Mouse (Mus musculus) neural tube, embryonic 13.5 days (tissue): Measurements from ENCODE around the gene Nufip2. TPM values are rescaled to one million over a fixed set of nuclear protein-coding genes. Genes with fewer than 3 reads are reported as not detected.

ENCODE experiments used
- ATAC-seq: fragments of 200-750 bp; cut with Nextera tagmentation; 2 replicates; pipeline ENCODE4 v1.8.0; 2017; ENCODE audit warnings: low read depth, mild to moderate bottlenecking, moderate TSS enrichment, moderate library complexity
- H3K27ac ChIP-seq: fragments of 300-500 bp; sonication (generic); replicated peaks from 2 replicates; pipeline ENCODE4 v1.5.1; 2015; ENCODE audit warnings: moderate library complexity, mild to moderate bottlenecking, inconsistent platforms
- H3K27me3 ChIP-seq: fragments of 300-500 bp; sonication (generic); 2 replicates; pipeline ENCODE4 v1.6.1; 2015; ENCODE audit warnings: mild to moderate bottlenecking, inconsistent platforms
- H3K36me3 ChIP-seq: fragments of 300-500 bp; sonication (generic); 2 replicates; pipeline ENCODE4 v1.6.1; 2015; ENCODE audit warnings: mild to moderate bottlenecking, inconsistent platforms
- H3K4me1 ChIP-seq: fragments of 300-500 bp; sonication (generic); replicated peaks from 2 replicates; pipeline ENCODE4 v1.6.1; 2015; ENCODE audit warnings: inconsistent platforms
- H3K4me2 ChIP-seq: fragments of 300-500 bp; sonication (generic); 2 replicates; pipeline ENCODE4 v1.6.1; 2015; ENCODE audit warnings: inconsistent platforms, mild to moderate bottlenecking, moderate library complexity
- H3K4me3 ChIP-seq: fragments of 300-500 bp; sonication (generic); 2 replicates; pipeline ENCODE4 v1.5.1; 2015; ENCODE audit warnings: mild to moderate bottlenecking, inconsistent platforms
- H3K9ac ChIP-seq: fragments of 300-500 bp; sonication (generic); 2 replicates; pipeline ENCODE4 v1.6.1; 2015; ENCODE audit warnings: moderate library complexity, mild to moderate bottlenecking, inconsistent platforms
- H3K9me3 ChIP-seq: fragments of 300-500 bp; sonication (generic); 2 replicates; pipeline ENCODE4 v1.6.1; 2016; ENCODE audit warnings: inconsistent platforms
- WGBS: fragments of 180-500 bp; shearing (Covaris S2); methylation state at CpG from one replicate; pipeline ENCODE4 v1.1.7; 2015; 5-methylcytosine and 5-hydroxymethylcytosine counted together
- polyA plus RNA-seq: library from polyadenylated mRNA; unstranded; fragments of >200 nt; fragmentation: Nextera tagmentation; extraction: Ambion mirVana; gene quantifications from 2 replicates; pipeline ENCODE4 v1.2.1, GENCODE M21; 2015

The Nufip2 gene
- polyA plus RNA-seq, 1 experiment from 2014 or later: 4.0 TPM

GRCm38 (mm10) chr11:77673428-77673991 lies 12.4 kb upstream of the Nufip2 start:
- ATAC-seq: no peak
- Histone ChIP-seq H3K9me3 (0 out of 2 replicates have a peak, but pooled peaks cover 5% of the 10 kb centered on the region), H3K9ac (no peak overlapping the region), H3K4me2 (no peak overlapping the region), H3K4me3 (no peak overlapping the region), H3K4me1 (no peaks in the 10 kb centered on the region), H3K27me3 (no peaks in the 10 kb centered on the region), H3K36me3 (no peaks in the 10 kb centered on the region), H3K27ac (no peak overlapping the region)
- WGBS: 56% methylated on average over 4 of the region's 4 CpGs

- H3K4me1 ChIP-seq: peaks cover 4% of the 10 kb centered on the region
- no peaks in the 10 kb centered on the region for H3K9me3 ChIP-seq
- WGBS: 4% methylated on average over 2 of the region's 2 CpGs
- no peaks in the 10 kb centered on the region for H3K27me3 ChIP-seq
- no peak overlapping the region for H3K4me3 ChIP-seq
- no peak for ATAC-seq
- H3K9ac ChIP-seq: 0 out of 2 replicates have a peak overlapping the region, but pooled peaks have one; percentile 12
- no peak overlapping the region for H3K4me2 ChIP-seq
- H3K27ac ChIP-seq: no peak overlapping the region
- no peaks in the 10 kb centered on the region for H3K36me3 ChIP-seq
Measured at GRCm38 (mm10) chr11:77680018-77680417, 5.9 kb upstream of the Nufip2 start.

- peaks cover 18% of the 10 kb centered on the region for H3K4me1 ChIP-seq
- H3K9ac ChIP-seq: no peak overlapping the region
- H3K27ac ChIP-seq: 0 out of 2 replicates have a peak overlapping the region, but pooled peaks have one; percentile 28
- peak overlapping the region; percentile 75 for H3K4me2 ChIP-seq
- H3K36me3 ChIP-seq: no peaks in the 10 kb centered on the region
- H3K27me3 ChIP-seq: no peaks in the 10 kb centered on the region
- H3K9me3 ChIP-seq: no peaks in the 10 kb centered on the region
- WGBS: 64% methylated on average over 2 of the region's 2 CpGs
- ATAC-seq: no peak
- H3K4me3 ChIP-seq: no peak overlapping the region
Measured at GRCm38 (mm10) chr11:77684896-77685295, 1.1 kb upstream of the Nufip2 start.

- ATAC-seq: peak; percentile 71
- H3K27me3 ChIP-seq: no peaks in the 10 kb centered on the region
- H3K4me2 ChIP-seq: peak overlapping the region; percentile 75
- peak overlapping the region; percentile 98 for H3K27ac ChIP-seq
- peak overlapping the region; percentile 99 for H3K4me3 ChIP-seq
- H3K36me3 ChIP-seq: peaks cover 7% of the 10 kb centered on the region
- H3K4me1 ChIP-seq: peaks cover 18% of the 10 kb centered on the region
- no peaks in the 10 kb centered on the region for H3K9me3 ChIP-seq
- 2% methylated on average over 26 of the region's 30 CpGs for WGBS
- H3K9ac ChIP-seq: peak overlapping the region; percentile 98
Measured at GRCm38 (mm10) chr11:77686346-77686840, 438 bp downstream of the Nufip2 start.

- WGBS: under 1% methylated on average over 55 of the region's 76 CpGs
- Histone ChIP-seq H3K9me3 (no peaks in the 10 kb centered on the region), H3K27ac (peak overlapping the region; percentile 98), H3K4me1 (peaks cover 19% of the 10 kb centered on the region), H3K4me2 (peak overlapping the region; percentile 75), H3K9ac (peak overlapping the region; percentile 98), H3K4me3 (peak overlapping the region; percentile 99), H3K36me3 (peaks cover 13% of the 10 kb centered on the region), H3K27me3 (no peaks in the 10 kb centered on the region)
- ATAC-seq: peak; percentile 18
Measured at GRCm38 (mm10) chr11:77686841-77687540, 1.0 kb downstream of the Nufip2 start.

GRCm38 (mm10) chr11:77687541-77688131 lies 1.7 kb downstream of the Nufip2 start:
- no peaks in the 10 kb centered on the region for H3K27me3 ChIP-seq
- H3K27ac ChIP-seq: peak overlapping the region; percentile 98

GRCm38 (mm10) chr11:77693026-77693425 lies 7.1 kb downstream of the Nufip2 start:
- WGBS: 94% methylated on average over 3 of the region's 3 CpGs
- no peak overlapping the region for H3K27ac ChIP-seq
- no peak overlapping the region for H3K4me2 ChIP-seq
- no peak for ATAC-seq
- H3K36me3 ChIP-seq: peaks cover 58% of the 10 kb centered on the region
- no peaks in the 10 kb centered on the region for H3K27me3 ChIP-seq
- no peaks in the 10 kb centered on the region for H3K9me3 ChIP-seq
- no peak overlapping the region for H3K4me3 ChIP-seq
- H3K4me1 ChIP-seq: peaks cover 46% of the 10 kb centered on the region
- H3K9ac ChIP-seq: no peak overlapping the region

More at GRCm38 (mm10) chr11:77687541-77688131, 1.7 kb downstream of the Nufip2 start:
- Histone ChIP-seq H3K9me3 (no peaks in the 10 kb centered on the region), H3K4me1 (peaks cover 26% of the 10 kb centered on the region), H3K4me2 (peak overlapping the region; percentile 75), H3K4me3 (peak overlapping the region; percentile 99), H3K36me3 (peaks cover 19% of the 10 kb centered on the region), H3K9ac (peak overlapping the region; percentile 98)
- under 1% methylated on average over 32 of the region's 40 CpGs for WGBS
- ATAC-seq: no peak

- no peak overlapping the region for H3K9ac ChIP-seq
- H3K4me3 ChIP-seq: no peak overlapping the region
- no peaks in the 10 kb centered on the region for H3K27me3 ChIP-seq
- H3K4me2 ChIP-seq: no peak overlapping the region
- H3K27ac ChIP-seq: no peak overlapping the region
- peaks cover 54% of the 10 kb centered on the region for H3K36me3 ChIP-seq
- WGBS: 73% methylated on average over 2 of the region's 2 CpGs
- H3K9me3 ChIP-seq: no peaks in the 10 kb centered on the region
- H3K4me1 ChIP-seq: peaks cover 32% of the 10 kb centered on the region
- ATAC-seq: no peak
Measured at GRCm38 (mm10) chr11:77697232-77697631, 11.3 kb downstream of the Nufip2 start.

GRCm38 (mm10) chr11:77705920-77706319 lies 20.0 kb downstream of the Nufip2 start:
- H3K9ac ChIP-seq: no peak overlapping the region
- H3K4me1 ChIP-seq: no peaks in the 10 kb centered on the region
- ATAC-seq: no peak
- H3K36me3 ChIP-seq: peaks cover 39% of the 10 kb centered on the region; the same call in 1 of the 2 replicates
- H3K27me3 ChIP-seq: no peaks in the 10 kb centered on the region
- WGBS: 94% methylated on average over 3 of the region's 3 CpGs
- no peak overlapping the region for H3K27ac ChIP-seq
- H3K9me3 ChIP-seq: no peaks in the 10 kb centered on the region
- no peak overlapping the region for H3K4me3 ChIP-seq
- H3K4me2 ChIP-seq: no peak overlapping the region

GRCm38 (mm10) chr11:77709039-77709438 lies 23.1 kb downstream of the Nufip2 start:
- H3K4me3 ChIP-seq: no peak overlapping the region
- ATAC-seq: no peak
- H3K9ac ChIP-seq: no peak overlapping the region
- H3K27ac ChIP-seq: no peak overlapping the region
- WGBS: 79% methylated on average over 3 of the region's 3 CpGs
- H3K27me3 ChIP-seq: no peaks in the 10 kb centered on the region
- no peaks in the 10 kb centered on the region for H3K4me1 ChIP-seq
- H3K36me3 ChIP-seq: peaks cover 35% of the 10 kb centered on the region; the same call in 1 of the 2 replicates
- no peaks in the 10 kb centered on the region for H3K9me3 ChIP-seq
- no peak overlapping the region for H3K4me2 ChIP-seq

GRCm38 (mm10) chr11:77713736-77714135 lies 27.8 kb downstream of the Nufip2 start:
- Histone ChIP-seq H3K36me3 (peaks cover 6% of the 10 kb centered on the region; the same call in 1 of the 2 replicates), H3K4me1 (no peaks in the 10 kb centered on the region), H3K9me3 (no peaks in the 10 kb centered on the region), H3K9ac (no peak overlapping the region), H3K4me2 (no peak overlapping the region), H3K4me3 (no peak overlapping the region), H3K27me3 (no peaks in the 10 kb centered on the region), H3K27ac (no peak overlapping the region)
- 96% methylated on average over 3 of the region's 3 CpGs for WGBS
- no peak for ATAC-seq

- Histone ChIP-seq H3K27me3 (no peaks in the 10 kb centered on the region), H3K36me3 (no peaks in the 10 kb centered on the region; the same call in 1 of the 2 replicates), H3K27ac (no peak overlapping the region), H3K4me1 (no peaks in the 10 kb centered on the region), H3K4me3 (no peak overlapping the region), H3K9me3 (no peaks in the 10 kb centered on the region), H3K9ac (no peak overlapping the region), H3K4me2 (no peak overlapping the region)
- 92% methylated on average over 2 of the region's 2 CpGs for WGBS
- ATAC-seq: no peak
Measured at GRCm38 (mm10) chr11:77719055-77719454, 33.1 kb downstream of the Nufip2 start.
